Mouse (Mus musculus): ENCODE results near the gene Bmp2k.

Gene Bmp2k

DNA sequence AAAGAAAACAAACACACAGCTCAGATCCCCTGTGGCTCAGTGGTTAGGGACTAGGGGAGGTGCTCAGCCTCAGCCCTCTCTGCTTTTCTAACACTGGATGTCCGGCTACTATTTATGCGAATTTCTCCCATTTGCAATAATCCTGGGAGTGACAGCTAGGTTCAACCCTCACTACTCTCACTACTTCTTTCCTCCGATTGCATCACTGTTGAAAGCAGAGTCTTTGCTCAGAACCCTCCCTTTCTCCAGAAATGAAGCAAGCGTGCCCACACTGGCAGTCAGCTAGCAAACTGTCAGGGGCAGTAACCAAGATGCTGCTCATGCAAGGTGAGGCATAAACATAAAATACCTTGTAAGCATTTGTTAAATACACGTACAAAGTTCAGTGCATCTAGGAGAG lies 110.8 kb downstream of the Bmp2k start:
- no peak for DNase-seq (ENCODE audit: low spot score)

DNA sequence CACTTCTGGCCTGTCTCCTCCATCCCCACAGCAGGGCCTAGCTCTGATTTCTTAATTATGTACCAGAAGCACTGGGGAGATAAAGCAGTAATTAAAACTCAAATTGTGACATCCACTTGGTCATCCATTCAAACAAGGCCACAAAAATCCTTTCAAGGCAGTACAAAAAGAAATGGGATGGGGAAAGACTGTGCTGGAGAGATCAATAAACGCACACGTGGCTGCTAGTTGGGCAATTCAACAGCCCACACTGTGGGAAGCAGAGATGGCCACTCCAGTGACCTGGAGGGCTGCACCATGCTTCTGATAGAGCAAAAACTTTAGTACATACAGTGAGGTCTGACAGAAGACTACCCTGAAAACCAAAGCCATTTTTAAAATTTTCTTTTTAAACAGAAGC lies 112.6 kb downstream of the Bmp2k start:
- DNase-seq (ENCODE audit: low spot score) = no peak

DNA sequence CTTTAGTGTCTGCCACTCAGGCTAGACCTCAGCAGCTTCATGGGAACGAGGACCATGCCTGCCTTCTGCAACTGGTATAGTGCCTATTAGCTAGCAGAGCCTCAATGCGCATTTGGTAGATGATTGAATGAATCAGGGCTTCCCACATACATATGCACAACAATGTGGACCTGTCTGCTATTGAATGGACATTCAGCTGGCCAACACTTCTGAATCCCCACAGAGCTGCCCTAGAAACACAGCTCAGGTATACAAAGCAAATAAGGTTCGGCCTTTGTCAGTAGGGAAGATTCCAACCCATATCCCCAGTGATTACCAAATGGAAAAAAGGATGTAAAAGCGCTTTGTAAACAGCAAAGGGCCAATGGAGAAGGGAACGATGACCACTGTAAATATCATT lies 113.2 kb downstream of the Bmp2k start:
- no peak for DNase-seq (ENCODE audit: low spot score)

- DNase-seq (ENCODE audit: low spot score) = peak; percentile 98
These were observed 113.9 kb downstream of the Bmp2k start, which contains the start of gene Paqr3 for GRCm38 (mm10) chr5:97111207-97111910. Gene Paqr3 (minus strand): TSS chr5:97111596.

GRCm38 (mm10) chr5:97124977-97125376 lies 127.5 kb downstream of the Bmp2k start:
- DNase-seq (ENCODE audit: low spot score) = no peak

DNA sequence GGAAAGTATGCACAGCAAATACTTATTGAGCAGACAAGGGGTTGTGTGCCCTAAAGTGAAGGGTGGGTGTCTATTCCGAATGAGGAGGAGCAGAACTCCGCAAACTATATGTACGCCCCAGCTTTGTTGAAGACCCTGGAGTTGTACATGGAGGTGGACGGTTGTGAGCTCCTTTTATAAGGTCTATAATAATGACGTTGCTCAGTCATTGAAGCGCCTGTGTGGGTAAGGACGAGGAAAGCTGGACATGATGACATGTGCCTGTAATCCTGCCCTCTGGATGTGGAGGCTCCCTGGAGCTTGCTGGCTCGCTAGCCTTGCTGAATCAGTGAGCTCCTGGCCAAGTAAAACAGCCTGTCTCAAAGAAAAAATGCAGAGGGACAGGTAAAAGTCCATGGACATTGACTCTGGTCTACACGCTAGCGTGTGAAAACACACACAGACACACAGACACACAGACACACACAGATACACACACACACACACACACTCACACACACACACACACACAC lies 128.0 kb downstream of the Bmp2k start:
- no peak for DNase-seq (ENCODE audit: low spot score)

- no peak for DNase-seq (ENCODE audit: low spot score)
These were observed 128.5 kb downstream of the Bmp2k start for GRCm38 (mm10) chr5:97126005-97126404.

- no peak for DNase-seq (ENCODE audit: low spot score)
These were observed 129.8 kb downstream of the Bmp2k start for GRCm38 (mm10) chr5:97127284-97127683.

- DNase-seq (ENCODE audit: low spot score) = no peak
These were observed 131.0 kb downstream of the Bmp2k start for GRCm38 (mm10) chr5:97128242-97129226.

DNA sequence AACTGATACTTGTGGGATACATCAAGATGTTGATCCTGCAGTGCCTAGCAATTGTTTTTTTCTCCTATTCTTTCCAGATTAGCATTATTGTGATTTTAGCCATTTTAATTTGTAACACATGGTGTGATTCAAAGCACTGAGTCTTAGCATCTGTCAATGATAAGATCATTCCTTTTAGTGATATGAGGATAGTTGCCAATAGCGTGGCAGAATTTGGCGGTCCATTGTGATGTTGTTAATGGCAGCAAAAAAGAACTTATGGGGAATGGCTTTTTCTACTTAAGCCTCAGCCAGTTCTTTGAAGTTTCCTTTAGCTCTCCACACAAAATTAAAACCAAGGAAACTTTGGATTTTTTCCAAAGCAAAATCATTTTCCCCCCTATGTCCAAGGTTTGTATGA lies 132.1 kb downstream of the Bmp2k start:
- DNase-seq (ENCODE audit: low spot score) = no peak

DNA sequence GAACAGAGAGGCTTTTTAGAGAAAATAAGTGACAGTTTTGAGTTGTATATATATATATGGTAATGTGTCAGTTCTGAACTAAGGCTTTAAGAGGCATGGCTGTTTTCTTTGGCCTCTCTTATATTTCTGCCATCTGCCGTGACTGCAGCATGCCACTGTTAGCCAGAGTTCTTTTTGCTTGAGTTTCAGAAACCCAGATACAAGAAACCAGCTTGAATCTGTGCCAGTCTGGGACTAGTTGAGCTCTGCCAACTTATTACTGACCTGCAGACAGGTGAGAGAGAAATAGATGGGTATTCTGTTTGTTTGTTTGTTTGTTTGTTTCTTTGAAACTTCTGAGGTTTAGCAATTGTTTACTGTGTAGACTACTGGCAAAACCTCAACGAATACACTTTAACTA lies 137.8 kb downstream of the Bmp2k start:
- no peak for DNase-seq (ENCODE audit: low spot score)
